Mouse (Mus musculus): ENCODE results near the gene Zp1. TPM values are rescaled to one million over a fixed set of nuclear protein-coding genes. Genes with fewer than 3 reads are reported as not detected.

The Zp1 gene
- polyA plus RNA-seq (2015; fragmentation: Nextera tagmentation; extraction: Ambion mirVana), result 0.79 and 0.94 TPM in 2 replicates

GRCm38 (mm10) chr19:10920532-10920931, at the start of gene Zp1:
TSS of gene Zp1 (minus strand) at chr19:10920632.
- Histone ChIP-seq H3K27ac (ENCODE audit: low read depth, low read length) (no peak within 1 kb of the TSS), H3K9me3 (ENCODE audit: control insufficient read depth, low read length) (no peaks in the 10 kb centered on the region), H3K4me2 (ENCODE audit: low read length) (no peak within 1 kb of the TSS), H3K9ac (ENCODE audit: low read depth, low read length) (no peak within 1 kb of the TSS; the same call in 1 of the 2 replicates), H3K36me3 (ENCODE audit: control insufficient read depth, insufficient read depth, low read length) (no peaks in the 10 kb centered on the region), H3K4me3 (ENCODE audit: low read length) (no peak within 1 kb of the TSS), H3K27me3 (replicated peaks; ENCODE audit: control insufficient read depth, insufficient read depth, low read length) (no peaks in the 10 kb centered on the region), H3K4me1 (ENCODE audit: control insufficient read depth, insufficient read depth, low read depth, low read length) (no peaks in the 10 kb centered on the region; the same call in 1 of the 2 replicates)
- ATAC-seq, result no peak
- 58% methylated on average over 2 of the region's 2 CpGs for WGBS

GRCm38 (mm10) chr19:10968578-10968977, 48.1 kb upstream of the Zp1 start:
- no peaks in the 10 kb centered on the region for H3K4me1 ChIP-seq (ENCODE audit: control insufficient read depth, insufficient read depth, low read depth, low read length)
- H3K27ac ChIP-seq (ENCODE audit: low read depth, low read length), result no peak overlapping the region
- peaks cover 2% of the 10 kb centered on the region for H3K9me3 ChIP-seq (ENCODE audit: control insufficient read depth, low read length)
- no peak overlapping the region for H3K4me3 ChIP-seq (ENCODE audit: low read length)
- no peaks in the 10 kb centered on the region for H3K36me3 ChIP-seq (ENCODE audit: control insufficient read depth, insufficient read depth, low read length)
- 97% methylated on average over 7 of the region's 7 CpGs for WGBS
- no peak overlapping the region for H3K4me2 ChIP-seq (ENCODE audit: low read length)
- H3K27me3 ChIP-seq (replicated peaks; ENCODE audit: control insufficient read depth, insufficient read depth, low read length), result no peaks in the 10 kb centered on the region
- no peak for ATAC-seq
- no peak overlapping the region for H3K9ac ChIP-seq (ENCODE audit: low read depth, low read length)

GRCm38 (mm10) chr19:10965721-10966120, 45.3 kb upstream of the Zp1 start:
- no peaks in the 10 kb centered on the region for H3K4me1 ChIP-seq (ENCODE audit: control insufficient read depth, insufficient read depth, low read depth, low read length)
- H3K27me3 ChIP-seq (replicated peaks; ENCODE audit: control insufficient read depth, insufficient read depth, low read length), result no peaks in the 10 kb centered on the region
- H3K4me3 ChIP-seq (ENCODE audit: low read length), result no peak overlapping the region
- H3K4me2 ChIP-seq (ENCODE audit: low read length), result no peak overlapping the region
- no peak overlapping the region for H3K9ac ChIP-seq (ENCODE audit: low read depth, low read length)
- ATAC-seq, result no peak
- H3K9me3 ChIP-seq (ENCODE audit: control insufficient read depth, low read length), result no peaks in the 10 kb centered on the region
- WGBS, result 88% methylated on average over 7 of the region's 7 CpGs
- no peak overlapping the region for H3K27ac ChIP-seq (ENCODE audit: low read depth, low read length)
- H3K36me3 ChIP-seq (ENCODE audit: control insufficient read depth, insufficient read depth, low read length), result no peaks in the 10 kb centered on the region

GRCm38 (mm10) chr19:10959978-10960346, 39.5 kb upstream of the Zp1 start:
- Histone ChIP-seq H3K9me3 (ENCODE audit: control insufficient read depth, low read length) (no peaks in the 10 kb centered on the region), H3K4me3 (ENCODE audit: low read length) (no peak overlapping the region), H3K27ac (ENCODE audit: low read depth, low read length) (no peak overlapping the region), H3K4me1 (ENCODE audit: control insufficient read depth, insufficient read depth, low read depth, low read length) (0 out of 2 replicates have a peak, but pooled peaks cover 4% of the 10 kb centered on the region), H3K27me3 (replicated peaks; ENCODE audit: control insufficient read depth, insufficient read depth, low read length) (no peaks in the 10 kb centered on the region), H3K9ac (ENCODE audit: low read depth, low read length) (peak overlapping the region; percentile 49; the same call in 1 of the 2 replicates), H3K36me3 (ENCODE audit: control insufficient read depth, insufficient read depth, low read length) (no peaks in the 10 kb centered on the region), H3K4me2 (ENCODE audit: low read length) (peak overlapping the region; percentile 32; the same call in 1 of the 2 replicates)
- peak; percentile 5; the same call in 1 of the 2 replicates for ATAC-seq
- WGBS, result 37% methylated on average over 12 of the region's 12 CpGs

GRCm38 (mm10) chr19:10959085-10959977, 38.9 kb upstream of the Zp1 start:
- Histone ChIP-seq H3K4me2 (ENCODE audit: low read length) (peak overlapping the region; percentile 32; the same call in 1 of the 2 replicates), H3K4me1 (ENCODE audit: control insufficient read depth, insufficient read depth, low read depth, low read length) (0 out of 2 replicates have a peak, but pooled peaks cover 4% of the 10 kb centered on the region), H3K9me3 (ENCODE audit: control insufficient read depth, low read length) (no peaks in the 10 kb centered on the region), H3K27ac (ENCODE audit: low read depth, low read length) (no peak overlapping the region), H3K27me3 (replicated peaks; ENCODE audit: control insufficient read depth, insufficient read depth, low read length) (no peaks in the 10 kb centered on the region), H3K9ac (ENCODE audit: low read depth, low read length) (peak overlapping the region; percentile 49; the same call in 1 of the 2 replicates), H3K4me3 (ENCODE audit: low read length) (no peak overlapping the region), H3K36me3 (ENCODE audit: control insufficient read depth, insufficient read depth, low read length) (no peaks in the 10 kb centered on the region)
- peak; percentile 89 for ATAC-seq
- WGBS, result 34% methylated on average over 11 of the region's 11 CpGs

- no peak overlapping the region for H3K4me2 ChIP-seq (ENCODE audit: low read length)
- no peaks in the 10 kb centered on the region for H3K36me3 ChIP-seq (ENCODE audit: control insufficient read depth, insufficient read depth, low read length)
- H3K9ac ChIP-seq (ENCODE audit: low read depth, low read length), result peak overlapping the region; percentile 1; the same call in 1 of the 2 replicates
- no peak overlapping the region for H3K4me3 ChIP-seq (ENCODE audit: low read length)
- H3K9me3 ChIP-seq (ENCODE audit: control insufficient read depth, low read length), result no peaks in the 10 kb centered on the region
- 53% methylated on average over 11 of the region's 11 CpGs for WGBS
- H3K27ac ChIP-seq (ENCODE audit: low read depth, low read length), result peak overlapping the region; percentile 48; the same call in 1 of the 2 replicates
- no peaks in the 10 kb centered on the region for H3K27me3 ChIP-seq (replicated peaks; ENCODE audit: control insufficient read depth, insufficient read depth, low read length)
- ATAC-seq, result no peak
- peaks cover 17% of the 10 kb centered on the region for H3K4me1 ChIP-seq (ENCODE audit: control insufficient read depth, insufficient read depth, low read depth, low read length)
Observed at GRCm38 (mm10) chr19:10952021-10952939, 31.8 kb upstream of the Zp1 start.

- Histone ChIP-seq H3K4me1 (ENCODE audit: control insufficient read depth, insufficient read depth, low read depth, low read length) (peaks cover 27% of the 10 kb centered on the region), H3K9ac (ENCODE audit: low read depth, low read length) (0 out of 2 replicates have a peak overlapping the region, but pooled peaks have one; percentile 39), H3K4me2 (ENCODE audit: low read length) (peak overlapping the region; percentile 100), H3K4me3 (ENCODE audit: low read length) (peak overlapping the region; percentile 68), H3K27me3 (replicated peaks; ENCODE audit: control insufficient read depth, insufficient read depth, low read length) (no peaks in the 10 kb centered on the region), H3K36me3 (ENCODE audit: control insufficient read depth, insufficient read depth, low read length) (0 out of 2 replicates have a peak, but pooled peaks cover 8% of the 10 kb centered on the region), H3K27ac (ENCODE audit: low read depth, low read length) (peak overlapping the region; percentile 42; the same call in 1 of the 2 replicates), H3K9me3 (ENCODE audit: control insufficient read depth, low read length) (no peaks in the 10 kb centered on the region)
- 40% methylated on average over 9 of the region's 9 CpGs for WGBS
- no peak for ATAC-seq
Observed at GRCm38 (mm10) chr19:10949558-10949957, 29.1 kb upstream of the Zp1 start.

- peaks cover 8% of the 10 kb centered on the region; the same call in 1 of the 2 replicates for H3K36me3 ChIP-seq (ENCODE audit: control insufficient read depth, insufficient read depth, low read length)
- WGBS, result under 1% methylated on average over 30 of the region's 30 CpGs
- H3K4me2 ChIP-seq (ENCODE audit: low read length), result peak within 1 kb of the TSS; percentile 100
Observed at GRCm38 (mm10) chr19:10949112-10949511, 28.7 kb upstream of the Zp1 start, which contains the start of gene Ccdc86. TSS of gene Ccdc86 (minus strand) at chr19:10949266.

More at GRCm38 (mm10) chr19:10949112-10949511, 28.7 kb upstream of the Zp1 start, which contains the start of gene Ccdc86:
- Histone ChIP-seq H3K27me3 (replicated peaks; ENCODE audit: control insufficient read depth, insufficient read depth, low read length) (no peaks in the 10 kb centered on the region), H3K9me3 (ENCODE audit: control insufficient read depth, low read length) (no peaks in the 10 kb centered on the region), H3K9ac (ENCODE audit: low read depth, low read length) (peak within 1 kb of the TSS; percentile 73), H3K4me1 (ENCODE audit: control insufficient read depth, insufficient read depth, low read depth, low read length) (peaks cover 27% of the 10 kb centered on the region), H3K27ac (ENCODE audit: low read depth, low read length) (peak within 1 kb of the TSS; percentile 42; the same call in 1 of the 2 replicates), H3K4me3 (ENCODE audit: low read length) (peak within 1 kb of the TSS; percentile 68)
- peak; percentile 99 for ATAC-seq

Measured in hindbrain, embryonic 16.5 days (tissue).